Mouse (Mus musculus): Measurements from ENCODE around the gene Klhl29. TPM values are rescaled to one million over a fixed set of nuclear protein-coding genes. Genes with fewer than 3 reads are reported as not detected.
A peak's percentile ranks its signal among the peaks of the same experiment; 100 is the strongest.

Gene Klhl29
- 8.2 and 9.6 TPM in 2 replicates for total RNA-seq (2014; rRNA removed)
- 2.0 and 2.7 TPM in 2 replicates for polyA plus RNA-seq (2015; fragmentation: Nextera tagmentation; extraction: Ambion mirVana)

DNA sequence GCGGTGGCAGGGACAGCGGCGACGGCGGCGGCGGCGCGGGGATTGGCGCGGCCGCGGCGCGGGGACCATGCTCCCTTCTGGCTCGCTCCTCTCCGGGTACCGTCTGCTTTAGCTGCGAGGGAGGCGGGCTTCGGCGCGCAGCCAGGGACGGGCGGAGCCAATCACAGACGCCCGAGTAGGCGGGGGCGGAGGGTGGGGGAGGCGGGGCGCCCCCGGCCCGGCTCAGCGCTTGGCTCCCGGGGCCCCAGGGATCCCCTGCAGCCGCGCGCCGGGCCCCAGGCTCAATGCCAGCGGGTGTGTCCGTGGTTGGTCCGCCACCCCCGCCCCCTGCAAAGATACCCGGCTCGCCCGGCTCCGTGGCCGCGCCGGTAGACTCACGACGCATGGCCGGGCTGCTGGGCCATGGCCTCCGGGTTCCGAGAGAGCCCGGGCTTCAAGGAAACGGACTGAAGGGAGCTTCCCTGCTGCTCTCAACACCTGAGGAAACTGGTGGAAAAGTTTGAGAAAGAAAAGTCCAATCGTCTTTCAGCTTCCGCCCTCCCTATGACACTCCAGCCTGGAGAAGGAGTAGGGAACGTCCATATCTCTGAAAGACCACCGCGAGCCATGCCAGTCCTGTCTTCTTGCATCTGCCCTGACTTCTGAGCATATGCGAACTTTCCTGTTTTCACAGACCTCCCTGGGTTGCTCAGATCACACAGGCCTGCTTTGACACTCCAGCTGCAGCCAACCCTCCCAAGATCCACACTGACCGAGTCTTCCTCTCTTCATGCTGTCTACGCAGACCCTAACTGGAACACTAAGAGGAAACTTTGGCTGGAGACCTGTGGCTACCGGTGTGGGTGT, at the start of gene Klhl29:
Gene Klhl29, minus strand, starts transcription at position 67 of the 846 bp plus-strand sequence.
- H3K4me3 ChIP-seq (ENCODE audit: low read depth, low read length) = peak within 1 kb of the TSS; percentile 93
- DNase-seq = peak; percentile 94
- H3K27me3 ChIP-seq (ENCODE audit: insufficient read depth, low read length) = no peaks in the 10 kb centered on the region
- 0 out of 2 replicates have a peak, but pooled peaks cover under 1% of the 10 kb centered on the region for H3K4me1 ChIP-seq (ENCODE audit: insufficient read depth)
- TF ChIP-seq CTCF (IDR thresholded peaks at IDR 0.05; ENCODE audit: low read depth) = no peak
- peak; percentile 93 for ATAC-seq
- peak within 1 kb of the TSS; percentile 96 for H3K27ac ChIP-seq (ENCODE audit: low read depth, low read length)
- no peaks in the 10 kb centered on the region for H3K36me3 ChIP-seq (ENCODE audit: insufficient read depth)
- peak within 1 kb of the TSS; percentile 71 for H3K4me2 ChIP-seq (ENCODE audit: low read depth)
- peak within 1 kb of the TSS; percentile 95 for H3K9ac ChIP-seq
- 5% methylated on average over 54 of the region's 66 CpGs for WGBS
- no peaks in the 10 kb centered on the region for H3K9me3 ChIP-seq (ENCODE audit: low read length)

DNA sequence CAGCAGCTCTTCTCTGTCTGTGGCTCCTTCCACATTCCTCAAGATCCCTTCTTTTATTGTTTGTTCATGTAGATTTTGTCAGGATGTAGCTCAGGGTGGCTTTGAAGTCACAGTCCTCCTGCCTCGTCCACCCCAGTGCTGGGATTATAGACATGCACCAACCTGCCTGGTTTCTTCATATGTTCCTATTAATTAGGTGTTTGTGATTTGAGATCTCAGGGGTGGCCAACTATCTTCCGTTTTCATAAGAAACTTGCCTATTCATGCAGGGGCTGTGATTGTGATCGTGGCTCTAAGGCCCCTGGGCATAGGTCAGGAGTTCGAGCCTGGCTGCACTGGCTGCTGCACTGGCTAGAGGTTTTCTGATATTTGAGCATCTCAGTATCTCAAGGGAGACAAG, 49.8 kb upstream of the Klhl29 start:
- Histone ChIP-seq H3K4me3 (ENCODE audit: low read depth, low read length) (no peak overlapping the region), H3K9me3 (ENCODE audit: low read length) (no peaks in the 10 kb centered on the region), H3K4me1 (ENCODE audit: insufficient read depth) (no peaks in the 10 kb centered on the region), H3K36me3 (ENCODE audit: insufficient read depth) (no peaks in the 10 kb centered on the region), H3K9ac (no peak overlapping the region), H3K27ac (ENCODE audit: low read depth, low read length) (no peak overlapping the region), H3K4me2 (ENCODE audit: low read depth) (no peak overlapping the region), H3K27me3 (ENCODE audit: insufficient read depth, low read length) (no peaks in the 10 kb centered on the region)
- TF ChIP-seq CTCF (IDR thresholded peaks at IDR 0.05; ENCODE audit: low read depth) = no peak
- ATAC-seq (no peak), DNase-seq (no peak)
- WGBS = 73% methylated on average over 4 of the region's 4 CpGs

- Histone ChIP-seq H3K27ac (ENCODE audit: low read depth, low read length) (peak overlapping the region; percentile 40; the same call in 1 of the 2 replicates), H3K9ac (peak overlapping the region; percentile 18; the same call in 1 of the 2 replicates), H3K4me1 (ENCODE audit: insufficient read depth) (peaks cover 16% of the 10 kb centered on the region), H3K27me3 (ENCODE audit: insufficient read depth, low read length) (no peaks in the 10 kb centered on the region), H3K4me3 (ENCODE audit: low read depth, low read length) (no peak overlapping the region), H3K9me3 (ENCODE audit: low read length) (no peaks in the 10 kb centered on the region), H3K4me2 (ENCODE audit: low read depth) (peak overlapping the region; percentile 23), H3K36me3 (ENCODE audit: insufficient read depth) (no peaks in the 10 kb centered on the region)
- ATAC-seq = peak; percentile 40; the same call in 1 of the 2 replicates
- WGBS = 5% methylated on average over 3 of the region's 3 CpGs
- peak; percentile 20 for DNase-seq
- TF ChIP-seq CTCF (IDR thresholded peaks at IDR 0.05; ENCODE audit: low read depth) = no peak
Observed at GRCm38 (mm10) chr12:5415806-5416205, 40.3 kb upstream of the Klhl29 start.

DNA sequence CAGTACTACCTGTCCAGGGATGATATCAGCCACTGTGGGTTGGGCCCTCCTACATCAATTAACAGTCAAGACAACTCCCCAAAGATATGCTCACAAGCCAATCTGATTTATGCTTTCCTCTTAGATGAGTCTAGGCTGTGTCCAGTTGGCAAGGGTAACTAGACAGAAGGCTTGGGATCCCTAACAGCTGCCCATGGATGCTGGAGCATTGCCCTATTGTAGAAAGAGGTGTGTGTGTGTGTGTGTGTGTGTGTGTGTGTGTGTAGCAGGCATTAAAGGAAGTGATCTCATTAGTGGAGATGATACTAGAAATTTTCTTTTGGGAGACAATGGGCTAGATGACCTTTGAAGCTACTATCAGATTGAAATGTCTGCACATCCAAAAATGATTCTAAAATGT, 38.5 kb upstream of the Klhl29 start:
- H3K4me3 ChIP-seq (ENCODE audit: low read depth, low read length) = no peak overlapping the region
- H3K27me3 ChIP-seq (ENCODE audit: insufficient read depth, low read length) = no peaks in the 10 kb centered on the region
- H3K4me1 ChIP-seq (ENCODE audit: insufficient read depth) = peaks cover 16% of the 10 kb centered on the region
- no peak overlapping the region for H3K27ac ChIP-seq (ENCODE audit: low read depth, low read length)
- DNase-seq (no peak), ATAC-seq (no peak)
- H3K36me3 ChIP-seq (ENCODE audit: insufficient read depth) = no peaks in the 10 kb centered on the region
- H3K9ac ChIP-seq = no peak overlapping the region
- no peak overlapping the region for H3K4me2 ChIP-seq (ENCODE audit: low read depth)
- TF ChIP-seq CTCF (IDR thresholded peaks at IDR 0.05; ENCODE audit: low read depth) = no peak
- H3K9me3 ChIP-seq (ENCODE audit: low read length) = no peaks in the 10 kb centered on the region

DNA sequence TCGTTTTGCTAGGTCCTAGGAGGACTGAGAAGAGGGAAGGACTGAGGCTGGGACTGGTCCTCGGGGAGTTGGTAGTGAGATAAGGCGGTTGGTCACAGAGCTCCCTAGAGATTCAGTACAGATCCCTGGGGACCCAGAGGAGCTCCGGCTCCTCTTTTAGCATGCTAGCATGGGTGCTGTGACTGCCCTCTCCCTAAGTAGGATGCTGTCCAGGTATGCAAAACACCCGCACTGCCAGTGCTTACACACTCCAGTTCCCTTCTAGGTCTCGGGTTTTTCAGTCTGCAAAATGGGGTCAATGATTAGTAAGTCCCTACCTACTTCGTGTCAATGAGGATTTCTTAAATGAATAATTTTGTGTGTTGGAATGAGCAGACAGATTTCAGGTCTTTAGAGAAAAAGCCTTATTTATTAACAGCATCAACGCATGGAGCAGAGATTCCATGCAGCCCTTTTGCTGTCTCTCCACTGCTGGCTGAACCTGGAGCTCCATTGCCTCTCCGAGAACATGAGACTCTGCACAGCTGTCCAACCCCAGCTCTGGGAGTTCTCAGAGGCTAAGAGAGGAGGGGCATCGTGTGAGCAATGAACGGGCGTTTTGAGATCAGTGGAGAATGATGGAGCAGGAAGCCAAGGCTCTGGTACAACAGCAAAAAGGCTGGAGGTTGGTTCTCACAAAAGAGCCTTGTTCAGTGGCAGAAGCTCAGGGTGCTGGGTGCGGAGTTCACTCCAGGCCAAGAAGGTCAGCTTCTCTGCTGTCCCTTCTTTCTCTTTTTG, 36.5 kb upstream of the Klhl29 start:
- H3K4me1 ChIP-seq (ENCODE audit: insufficient read depth) = peaks cover 16% of the 10 kb centered on the region
- no peak overlapping the region for H3K4me2 ChIP-seq (ENCODE audit: low read depth)
- H3K27me3 ChIP-seq (ENCODE audit: insufficient read depth, low read length) = no peaks in the 10 kb centered on the region
- H3K27ac ChIP-seq (ENCODE audit: low read depth, low read length) = no peak overlapping the region
- no peak for DNase-seq
- no peaks in the 10 kb centered on the region for H3K9me3 ChIP-seq (ENCODE audit: low read length)
- H3K9ac ChIP-seq = no peak overlapping the region
- H3K36me3 ChIP-seq (ENCODE audit: insufficient read depth) = no peaks in the 10 kb centered on the region
- TF ChIP-seq CTCF (IDR thresholded peaks at IDR 0.05; ENCODE audit: low read depth) = no peak
- WGBS = 82% methylated on average over 13 of the region's 13 CpGs
- H3K4me3 ChIP-seq (ENCODE audit: low read depth, low read length) = no peak overlapping the region
- no peak for ATAC-seq

DNA sequence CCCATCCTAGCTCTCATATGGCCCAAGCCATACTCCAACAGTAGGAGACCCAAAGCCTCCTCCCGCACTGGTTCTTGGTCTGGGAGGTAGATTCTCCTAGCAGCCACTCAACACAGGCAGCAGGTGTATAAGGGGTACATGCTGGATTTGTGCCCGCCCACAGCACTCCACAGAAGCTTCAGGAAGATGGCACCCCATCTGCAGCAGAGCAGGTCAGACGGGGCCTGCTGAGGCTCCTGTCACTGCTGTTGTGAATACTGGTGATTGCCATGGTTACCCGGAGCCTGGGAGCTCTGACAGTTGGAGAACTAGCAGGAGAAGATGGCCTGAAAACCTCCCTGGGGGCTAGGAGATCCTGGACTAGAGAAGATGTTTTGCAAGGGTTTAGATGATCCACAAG, 35.9 kb upstream of the Klhl29 start:
- WGBS = 75% methylated on average over 4 of the region's 4 CpGs
- Histone ChIP-seq H3K27ac (ENCODE audit: low read depth, low read length) (no peak overlapping the region), H3K9ac (no peak overlapping the region), H3K9me3 (ENCODE audit: low read length) (no peaks in the 10 kb centered on the region), H3K36me3 (ENCODE audit: insufficient read depth) (no peaks in the 10 kb centered on the region), H3K4me2 (ENCODE audit: low read depth) (no peak overlapping the region), H3K4me3 (ENCODE audit: low read depth, low read length) (no peak overlapping the region), H3K4me1 (ENCODE audit: insufficient read depth) (peaks cover 11% of the 10 kb centered on the region), H3K27me3 (ENCODE audit: insufficient read depth, low read length) (no peaks in the 10 kb centered on the region)
- no peak for ATAC-seq
- DNase-seq = peak; percentile 32
- no peak for TF ChIP-seq CTCF (IDR thresholded peaks at IDR 0.05; ENCODE audit: low read depth)

Data from forebrain, postnatal 0 days (tissue).